Mouse (Mus musculus) testis, adult 2 months (tissue): Measurements from ENCODE around the gene Ksr2.

Source experiments
- CTCF ChIP-seq: fragments of 200-500 bp; IDR thresholded peaks from 2 replicates; pipeline ENCODE4 v1.5.1; 2012; ENCODE audit warnings: low read depth, mild to moderate bottlenecking, inconsistent platforms, low read length, moderate library complexity; ENCODE audit not compliant: control insufficient read depth, insufficient read depth, insufficient replicate concordance
- POLR2A ChIP-seq: fragments of 200-500 bp; IDR thresholded peaks from 2 replicates; pipeline ENCODE4 v1.6.1; 2012; ENCODE audit warnings: low read depth, mild to moderate bottlenecking, inconsistent platforms, low read length, moderate library complexity; ENCODE audit not compliant: control insufficient read depth

DNA sequence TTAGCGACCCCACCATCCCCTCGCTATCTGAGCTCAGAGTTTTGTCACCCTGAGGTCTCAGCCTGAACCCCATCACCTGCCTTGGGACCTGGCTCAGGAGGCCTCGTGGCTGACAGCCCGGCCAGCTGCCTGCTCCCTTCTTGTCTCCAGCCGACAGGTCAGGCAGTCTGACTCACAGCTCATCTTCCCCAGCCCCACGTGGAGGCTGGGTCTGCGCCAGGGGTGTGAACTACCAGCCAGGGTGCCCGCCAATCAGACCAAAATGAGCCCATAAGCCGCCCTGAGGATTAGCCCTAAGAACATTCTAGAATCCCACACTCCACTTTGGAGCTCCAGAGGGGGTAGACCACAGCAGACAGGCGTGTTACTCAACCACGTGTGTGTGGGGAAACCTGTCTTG, 365.4 kb downstream of the Ksr2 start:
- TF ChIP-seq CTCF = no peak
- no peak for TF ChIP-seq POLR2A
